Mouse (Mus musculus): ENCODE measurements at regions not wholly inside any gene's neighbourhood (a gene's known extent, or its start where the extent isn't known, plus 50 kb on each side); places are given as distances from the start of the nearest gene placed in this dataset.

GRCm38 (mm10) chr1:186241112-186241511 lies 124.0 kb upstream of the Lyplal1 start:
- TF ChIP-seq CTCF (IDR thresholded peaks at IDR 0.05 in 2 of 3, conservative IDR thresholded peaks at IDR 0.05 in 1 of 3; ENCODE audit: control insufficient read depth in 1 of 3, insufficient read depth in 1 of 3, low read depth in 2 of 3, low read length in 3 of 3, poor library complexity in 1 of 3, severe bottlenecking in 1 of 3) (no peak), MYC (IDR thresholded peaks at IDR 0.05; ENCODE audit: low read depth, low read length) (no peak), CHD1 (IDR thresholded peaks at IDR 0.05; ENCODE audit: low read depth, low read length) (no peak), USF2 (IDR thresholded peaks at IDR 0.05; ENCODE audit: borderline replicate concordance in 1 of 2, insufficient read depth in 1 of 2, low read depth in 1 of 2, low read length in 2 of 2) (no peak), POLR2A (IDR thresholded peaks at IDR 0.05; ENCODE audit: control insufficient read depth in 1 of 2, insufficient read depth in 1 of 2, low read depth in 1 of 2, low read length in 2 of 2, poor library complexity in 1 of 2) (no peak), MAX (IDR thresholded peaks at IDR 0.05; ENCODE audit: low read length) (no peak), EP300 (IDR thresholded peaks at IDR 0.05; ENCODE audit: low read depth in 1 of 2, low read length in 2 of 2) (no peak), CHD2 (IDR thresholded peaks at IDR 0.05; ENCODE audit: low read length) (no peak), E2F4 (IDR thresholded peaks at IDR 0.05; ENCODE audit: borderline replicate concordance, low read depth, low read length) (no peak), TCF12 (IDR thresholded peaks at IDR 0.05; ENCODE audit: low read depth, low read length) (no peak)

Data from MEL (cell line).